Mouse (Mus musculus) liver, embryonic 15.5 days (tissue): ENCODE measurements around the gene Olfr129. TPM values are rescaled to one million over a fixed set of nuclear protein-coding genes. Genes with fewer than 3 reads are reported as not detected.

Experiments
- ATAC-seq: fragments of 200-750 bp; cut with Nextera tagmentation; 2 replicates; pipeline ENCODE4 v1.8.0; 2017; ENCODE audit warnings: moderate number of reproducible peaks, mild to moderate bottlenecking, moderate library complexity; ENCODE audit not compliant: insufficient read depth
- H3K27ac ChIP-seq: fragments of 300-500 bp; sonication (generic); replicated peaks from 2 replicates; pipeline ENCODE4 v1.5.1; 2015; ENCODE audit warnings: mild to moderate bottlenecking, inconsistent platforms
- H3K27me3 ChIP-seq: fragments of 300-500 bp; sonication (generic); 2 replicates; pipeline ENCODE4 v1.6.1; 2015; ENCODE audit warnings: mild to moderate bottlenecking, inconsistent platforms
- H3K36me3 ChIP-seq: fragments of 300-500 bp; sonication (generic); replicated peaks from 2 replicates; pipeline ENCODE4 v1.6.1; 2015; ENCODE audit warnings: moderate library complexity, mild to moderate bottlenecking, inconsistent platforms
- H3K4me1 ChIP-seq: fragments of 300-500 bp; sonication (generic); replicated peaks from 2 replicates; pipeline ENCODE4 v1.6.1; 2015; ENCODE audit warnings: inconsistent platforms
- H3K4me2 ChIP-seq: fragments of 300-500 bp; sonication (generic); 2 replicates; pipeline ENCODE4 v1.6.1; 2015; ENCODE audit warnings: moderate library complexity, mild to moderate bottlenecking, inconsistent platforms
- H3K4me3 ChIP-seq: fragments of 300-500 bp; sonication (generic); replicated peaks from 2 replicates; pipeline ENCODE4 v1.5.1; 2015; ENCODE audit warnings: mild to moderate bottlenecking, inconsistent platforms
- H3K9ac ChIP-seq: fragments of 300-500 bp; sonication (generic); 2 replicates; pipeline ENCODE4 v1.6.1; 2015; ENCODE audit warnings: moderate library complexity, mild to moderate bottlenecking, inconsistent platforms
- H3K9me3 ChIP-seq: fragments of 300-500 bp; sonication (generic); replicated peaks from 2 replicates; pipeline ENCODE4 v1.6.1; 2016; ENCODE audit warnings: inconsistent platforms
- WGBS: fragments of 180-500 bp; shearing (Covaris S2); methylation state at CpG from one replicate; pipeline ENCODE4 v1.1.7; 2015; ENCODE audit warnings: mixed read lengths; ENCODE audit not compliant: insufficient replicate concordance; 5-methylcytosine and 5-hydroxymethylcytosine counted together
- polyA plus RNA-seq: library from polyadenylated mRNA; unstranded; fragments of >200 nt; fragmentation: Nextera tagmentation; extraction: Ambion mirVana; gene quantifications from 2 replicates; pipeline ENCODE4 v1.2.1, GENCODE M21; 2015

Olfr129 gene
- not detected in 2 replicates for polyA plus RNA-seq

GRCm38 (mm10) chr17:38059979-38060378, at the start of gene Olfr129:
Olfr129 (minus strand) TSS chr17:38060079.
- H3K4me2 ChIP-seq = no peak within 1 kb of the TSS
- no peaks in the 10 kb centered on the region for H3K36me3 ChIP-seq
- no peak within 1 kb of the TSS for H3K4me3 ChIP-seq
- no peak within 1 kb of the TSS for H3K9ac ChIP-seq
- H3K9me3 ChIP-seq = no peaks in the 10 kb centered on the region
- H3K4me1 ChIP-seq = no peaks in the 10 kb centered on the region
- no peak within 1 kb of the TSS for H3K27ac ChIP-seq
- 41% methylated on average over 1 of the region's 1 CpGs for WGBS
- no peaks in the 10 kb centered on the region for H3K27me3 ChIP-seq
- no peak for ATAC-seq

DNA sequence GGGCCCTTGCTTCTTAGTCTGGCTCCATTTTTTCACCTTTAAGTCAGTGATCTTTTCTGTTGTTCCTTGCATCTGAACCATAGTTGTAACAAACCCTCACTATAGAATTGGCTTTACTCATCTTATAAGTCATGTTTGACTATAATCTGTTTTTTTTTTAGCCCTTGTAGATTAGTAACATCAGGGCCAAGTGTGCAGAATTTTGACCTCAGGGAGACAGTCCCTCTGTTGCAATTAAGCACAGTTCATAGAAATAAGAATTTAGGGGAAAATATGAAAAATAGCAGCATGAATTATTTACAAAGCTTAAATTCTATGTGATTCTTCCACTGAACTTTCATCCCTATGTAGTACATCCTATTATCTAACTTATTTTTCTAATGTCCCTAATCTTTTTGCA, 28.7 kb upstream of the Olfr129 start, which contains the start of gene Olfr131:
Gene Olfr131 (minus strand): TSS at position 101 of the 400 bp plus-strand sequence.
- Histone ChIP-seq H3K4me3 (no peak within 1 kb of the TSS), H3K27me3 (no peaks in the 10 kb centered on the region), H3K36me3 (no peaks in the 10 kb centered on the region), H3K4me1 (no peaks in the 10 kb centered on the region), H3K9ac (no peak within 1 kb of the TSS), H3K4me2 (no peak within 1 kb of the TSS), H3K9me3 (no peaks in the 10 kb centered on the region), H3K27ac (no peak within 1 kb of the TSS)
- no peak for ATAC-seq

- ATAC-seq = no peak
- H3K9ac ChIP-seq = no peak overlapping the region
- no peaks in the 10 kb centered on the region for H3K27me3 ChIP-seq
- no peak overlapping the region for H3K4me3 ChIP-seq
- no peaks in the 10 kb centered on the region for H3K4me1 ChIP-seq
- no peak overlapping the region for H3K4me2 ChIP-seq
- no peaks in the 10 kb centered on the region for H3K36me3 ChIP-seq
- no peaks in the 10 kb centered on the region for H3K9me3 ChIP-seq
- 65% methylated on average over 4 of the region's 4 CpGs for WGBS
- H3K27ac ChIP-seq = no peak overlapping the region
These were observed 22.5 kb upstream of the Olfr129 start for GRCm38 (mm10) chr17:38082364-38082763.

- no peaks in the 10 kb centered on the region for H3K9me3 ChIP-seq
- no peak for ATAC-seq
- no peaks in the 10 kb centered on the region for H3K36me3 ChIP-seq
- no peak within 1 kb of the TSS for H3K27ac ChIP-seq
- H3K4me3 ChIP-seq = no peak within 1 kb of the TSS
- H3K27me3 ChIP-seq = no peaks in the 10 kb centered on the region
- no peak within 1 kb of the TSS for H3K9ac ChIP-seq
- WGBS = 65% methylated on average over 1 of the region's 1 CpGs
- no peak within 1 kb of the TSS for H3K4me2 ChIP-seq
- no peaks in the 10 kb centered on the region for H3K4me1 ChIP-seq
These were observed 3.7 kb upstream of the Olfr129 start, which contains the start of gene Olfr130 for GRCm38 (mm10) chr17:38063621-38064020. Olfr130 (plus strand) TSS chr17:38063921.

GRCm38 (mm10) chr17:38026297-38026696, 33.6 kb downstream of the Olfr129 start:
- H3K4me1 ChIP-seq = no peaks in the 10 kb centered on the region
- ATAC-seq = no peak
- H3K9ac ChIP-seq = no peak overlapping the region
- WGBS = 23% methylated on average over 5 of the region's 5 CpGs
- no peak overlapping the region for H3K4me3 ChIP-seq
- no peak overlapping the region for H3K4me2 ChIP-seq
- no peaks in the 10 kb centered on the region for H3K27me3 ChIP-seq
- H3K27ac ChIP-seq = no peak overlapping the region
- no peaks in the 10 kb centered on the region for H3K36me3 ChIP-seq
- 0 out of 2 replicates have a peak, but pooled peaks cover 2% of the 10 kb centered on the region for H3K9me3 ChIP-seq

GRCm38 (mm10) chr17:38016341-38016740, 43.5 kb downstream of the Olfr129 start:
- no peak for ATAC-seq
- H3K4me1 ChIP-seq = no peaks in the 10 kb centered on the region
- no peak overlapping the region for H3K4me3 ChIP-seq
- 51% methylated on average over 2 of the region's 2 CpGs for whole genome bisulfite sequencing
- no peaks in the 10 kb centered on the region for H3K36me3 ChIP-seq
- H3K4me2 ChIP-seq = no peak overlapping the region
- H3K9me3 ChIP-seq = no peaks in the 10 kb centered on the region
- no peak overlapping the region for H3K9ac ChIP-seq
- H3K27me3 ChIP-seq = no peaks in the 10 kb centered on the region
- no peak overlapping the region for H3K27ac ChIP-seq

DNA sequence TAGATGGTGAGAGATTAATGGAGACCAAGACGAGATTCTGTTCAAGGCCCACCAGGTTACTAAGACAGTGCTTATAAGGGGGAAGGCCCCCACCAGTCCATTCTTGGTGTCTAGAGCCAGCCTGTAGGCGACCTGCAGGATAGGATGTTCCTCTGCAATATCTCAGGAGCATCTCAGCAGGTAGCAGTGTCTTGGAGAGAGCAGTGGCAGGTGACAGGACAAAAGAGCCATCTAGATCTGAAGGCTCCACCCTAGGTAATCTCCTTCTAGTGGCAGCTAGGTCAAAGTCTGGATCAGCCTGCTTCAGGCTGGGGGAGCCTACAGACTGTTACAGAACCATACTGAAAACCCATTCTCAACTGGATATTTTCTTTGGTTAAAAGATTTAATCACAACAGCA, 54.9 kb downstream of the Olfr129 start:
- H3K27ac ChIP-seq = no peak overlapping the region
- no peaks in the 10 kb centered on the region for H3K9me3 ChIP-seq
- H3K36me3 ChIP-seq = no peaks in the 10 kb centered on the region
- no peaks in the 10 kb centered on the region for H3K4me1 ChIP-seq
- H3K4me2 ChIP-seq = no peak overlapping the region
- no peak overlapping the region for H3K9ac ChIP-seq
- 29% methylated on average over 2 of the region's 2 CpGs for WGBS
- no peaks in the 10 kb centered on the region for H3K27me3 ChIP-seq
- no peak for ATAC-seq
- H3K4me3 ChIP-seq = no peak overlapping the region

Other genes starting within 250 kb of the Olfr129 start
- not detected in 2 replicates for gene Olfr125, start 227.1 kb downstream of the Olfr129 start, polyA plus RNA-seq
- gene Olfr126, start 212.6 kb downstream of the Olfr129 start, polyA plus RNA-seq = not detected in 2 replicates
- not detected in 2 replicates for gene Olfr127, start 159.6 kb downstream of the Olfr129 start, polyA plus RNA-seq
- gene Olfr128, start 139.5 kb downstream of the Olfr129 start, polyA plus RNA-seq = not detected in 2 replicates
- not detected in 2 replicates for gene Olfr761, start 107.0 kb downstream of the Olfr129 start, polyA plus RNA-seq
- not detected in 2 replicates for gene Olfr130, start 3.8 kb upstream of the Olfr129 start, polyA plus RNA-seq
- gene Olfr131, start 28.6 kb upstream of the Olfr129 start, polyA plus RNA-seq = not detected in 2 replicates
- not detected in 2 replicates for gene Olfr132, start 74.4 kb upstream of the Olfr129 start, polyA plus RNA-seq
- not detected in 2 replicates for gene Olfr133, start 85.2 kb upstream of the Olfr129 start, polyA plus RNA-seq
- gene Olfr134, start 111.3 kb upstream of the Olfr129 start, polyA plus RNA-seq = not detected in 2 replicates
- not detected in 2 replicates for gene Olfr135, start 144.3 kb upstream of the Olfr129 start, polyA plus RNA-seq
- gene Olfr138, start 201.0 kb upstream of the Olfr129 start, polyA plus RNA-seq = not detected in 2 replicates
- not detected in 2 replicates for gene Olfr137, start 247.5 kb upstream of the Olfr129 start, polyA plus RNA-seq